Mouse (Mus musculus): ENCODE measurements at regions not wholly inside any gene's neighbourhood (a gene's known extent, or its start where the extent isn't known, plus 50 kb on each side); places are given as distances from the start of the nearest gene placed in this dataset.

DNA sequence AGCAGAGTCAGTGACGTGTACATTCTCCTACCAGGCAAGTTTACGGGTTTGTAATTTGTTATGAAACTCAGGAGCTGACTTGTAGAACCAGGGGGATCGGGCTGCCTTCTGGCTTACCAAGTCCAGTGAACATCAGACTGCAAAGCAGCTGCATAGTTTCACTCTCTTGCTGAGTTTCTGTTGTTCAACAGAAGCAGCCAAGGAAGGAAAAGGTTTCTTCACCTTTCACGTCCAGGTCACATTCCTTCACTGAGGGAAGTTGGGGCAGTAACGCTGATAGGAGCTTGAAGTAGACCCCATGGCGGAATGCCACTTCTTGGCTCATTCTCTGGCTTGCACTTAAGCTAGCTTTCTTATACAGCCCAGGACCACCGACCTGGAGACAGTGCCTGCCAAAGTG lies 77.3 kb upstream of the Spred1 start:
- no peak overlapping the region for H3K27ac ChIP-seq (ENCODE audit: control insufficient read depth, insufficient read depth, low read depth, low read length, poor library complexity)
- TF ChIP-seq POLR2A (IDR thresholded peaks at IDR 0.05; ENCODE audit: borderline replicate concordance, control insufficient read depth, low read depth, low read length) (no peak), CTCF (IDR thresholded peaks at IDR 0.05; ENCODE audit: control insufficient read depth, insufficient read depth, low read length) (no peak)
- no peaks in the 10 kb centered on the region for H3K4me1 ChIP-seq (ENCODE audit: control insufficient read depth, insufficient read depth, low read length)
- WGBS = 71% methylated on average over 7 of the region's 7 CpGs
- H3K4me3 ChIP-seq (replicated peaks; ENCODE audit: control insufficient read depth, low read depth, low read length) = no peak overlapping the region

DNA sequence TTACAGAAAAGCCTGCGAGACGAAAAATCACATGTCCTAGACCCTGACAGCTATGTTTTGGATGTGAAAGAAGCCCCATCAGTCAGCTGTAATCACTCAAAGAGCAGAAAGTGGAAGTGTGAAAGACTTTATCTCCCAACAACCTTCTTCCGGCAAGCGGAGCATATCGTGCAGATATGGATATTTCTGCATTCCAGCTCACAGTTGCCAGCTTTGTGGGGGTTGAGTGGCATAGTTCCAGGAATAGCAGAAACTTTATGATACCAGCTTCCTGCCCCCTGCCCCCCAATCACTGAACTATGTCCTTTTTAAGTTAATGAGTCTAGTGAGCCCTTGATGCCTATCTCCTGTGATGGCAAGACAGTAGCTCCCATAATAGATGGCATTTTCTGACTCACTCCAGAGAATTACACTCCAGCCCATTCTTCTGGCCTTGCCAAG lies 72.9 kb upstream of the Spred1 start:
- no peak overlapping the region for H3K4me3 ChIP-seq (replicated peaks; ENCODE audit: control insufficient read depth, low read depth, low read length)
- no peak for TF ChIP-seq CTCF (IDR thresholded peaks at IDR 0.05; ENCODE audit: control insufficient read depth, insufficient read depth, low read length)
- 58% methylated on average over 5 of the region's 5 CpGs for WGBS
- no peaks in the 10 kb centered on the region for H3K4me1 ChIP-seq (ENCODE audit: control insufficient read depth, insufficient read depth, low read length)
- no peak overlapping the region for H3K27ac ChIP-seq (ENCODE audit: control insufficient read depth, insufficient read depth, low read depth, low read length, poor library complexity)

GRCm38 (mm10) chr2:117050061-117050460 lies 71.1 kb upstream of the Spred1 start:
- no peak for TF ChIP-seq POLR2A (IDR thresholded peaks at IDR 0.05; ENCODE audit: borderline replicate concordance, control insufficient read depth, low read depth, low read length)
- no peak for TF ChIP-seq CTCF (IDR thresholded peaks at IDR 0.05; ENCODE audit: control insufficient read depth, insufficient read depth, low read length)
- Histone ChIP-seq H3K4me3 (replicated peaks; ENCODE audit: control insufficient read depth, low read depth, low read length) (no peak overlapping the region), H3K27ac (ENCODE audit: control insufficient read depth, insufficient read depth, low read depth, low read length, poor library complexity) (no peak overlapping the region), H3K4me1 (ENCODE audit: control insufficient read depth, insufficient read depth, low read length) (no peaks in the 10 kb centered on the region)
- 84% methylated on average over 2 of the region's 2 CpGs for WGBS

- Histone ChIP-seq H3K4me1 (ENCODE audit: control insufficient read depth, insufficient read depth, low read length) (no peaks in the 10 kb centered on the region), H3K27ac (ENCODE audit: control insufficient read depth, insufficient read depth, low read depth, low read length, poor library complexity) (no peak overlapping the region), H3K4me3 (replicated peaks; ENCODE audit: control insufficient read depth, low read depth, low read length) (no peak overlapping the region)
- 87% methylated on average over 2 of the region's 2 CpGs for WGBS
- TF ChIP-seq POLR2A (IDR thresholded peaks at IDR 0.05; ENCODE audit: borderline replicate concordance, control insufficient read depth, low read depth, low read length) (no peak), CTCF (IDR thresholded peaks at IDR 0.05; ENCODE audit: control insufficient read depth, insufficient read depth, low read length) (no peak)
Observed at GRCm38 (mm10) chr2:117064126-117064525, 57.0 kb upstream of the Spred1 start.

DNA sequence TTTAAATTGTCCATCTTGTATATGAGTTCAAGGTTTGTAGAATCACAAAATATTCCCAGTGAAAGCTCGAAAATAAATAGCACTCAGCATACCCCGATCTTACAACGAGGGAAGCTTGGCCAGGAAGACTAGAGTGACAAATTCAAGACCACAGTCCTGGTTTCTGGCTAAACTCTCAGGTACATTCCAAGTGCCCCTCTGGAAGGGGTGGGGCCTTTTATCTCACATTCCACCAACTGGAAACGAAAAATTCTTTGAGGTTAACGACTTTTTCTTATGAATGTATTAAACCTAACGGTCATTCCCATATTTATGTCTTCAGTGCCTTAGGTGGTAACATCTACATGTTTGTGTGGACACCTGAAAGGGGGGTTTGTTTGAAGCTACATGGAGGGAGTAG lies 50.8 kb upstream of the Spred1 start:
- H3K4me3 ChIP-seq (replicated peaks; ENCODE audit: control insufficient read depth, low read depth, low read length) = no peak overlapping the region
- H3K4me1 ChIP-seq (ENCODE audit: control insufficient read depth, insufficient read depth, low read length) = no peaks in the 10 kb centered on the region
- 76% methylated on average over 6 of the region's 6 CpGs for WGBS
- TF ChIP-seq CTCF (IDR thresholded peaks at IDR 0.05; ENCODE audit: control insufficient read depth, insufficient read depth, low read length) (no peak), POLR2A (IDR thresholded peaks at IDR 0.05; ENCODE audit: borderline replicate concordance, control insufficient read depth, low read depth, low read length) (no peak)
- no peak overlapping the region for H3K27ac ChIP-seq (ENCODE audit: control insufficient read depth, insufficient read depth, low read depth, low read length, poor library complexity)

DNA sequence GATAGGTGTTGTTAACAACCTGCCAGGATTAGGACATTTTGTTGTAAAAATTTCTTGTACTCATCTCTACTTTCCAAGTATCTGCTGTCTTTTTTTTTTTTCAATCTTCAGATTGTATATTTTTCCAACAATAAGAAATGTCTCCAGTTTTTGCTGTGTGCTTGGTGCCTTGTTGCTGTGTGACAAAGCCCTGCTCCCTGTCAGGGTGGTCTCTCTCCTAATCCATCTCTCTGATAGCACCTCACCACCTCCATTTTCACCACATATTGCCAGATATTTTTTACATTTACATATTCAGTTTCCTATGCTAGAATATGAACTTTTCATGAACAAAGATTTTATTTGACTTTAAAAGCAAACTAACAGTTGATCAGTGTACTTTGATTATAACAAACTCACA lies 50.1 kb upstream of the Spred1 start:
- H3K4me3 ChIP-seq (replicated peaks; ENCODE audit: control insufficient read depth, low read depth, low read length) = no peak overlapping the region
- H3K4me1 ChIP-seq (ENCODE audit: control insufficient read depth, insufficient read depth, low read length) = no peaks in the 10 kb centered on the region
- H3K27ac ChIP-seq (ENCODE audit: control insufficient read depth, insufficient read depth, low read depth, low read length, poor library complexity) = no peak overlapping the region
- no peak for TF ChIP-seq POLR2A (IDR thresholded peaks at IDR 0.05; ENCODE audit: borderline replicate concordance, control insufficient read depth, low read depth, low read length)
- TF ChIP-seq CTCF (IDR thresholded peaks at IDR 0.05; ENCODE audit: control insufficient read depth, insufficient read depth, low read length) = no peak

Measured in bone marrow, adult 2 months (tissue).